Mouse (Mus musculus): Measurements from ENCODE around the gene Zfp365. TPM values are rescaled to one million over a fixed set of nuclear protein-coding genes. Genes with fewer than 3 reads are reported as not detected.
A peak's percentile ranks its signal among the peaks of the same experiment; 100 is the strongest.

The Zfp365 gene
- total and polyA plus RNA-seq, 3 experiments, result 1.0 to 4.0 (median 1.2) TPM

DNA sequence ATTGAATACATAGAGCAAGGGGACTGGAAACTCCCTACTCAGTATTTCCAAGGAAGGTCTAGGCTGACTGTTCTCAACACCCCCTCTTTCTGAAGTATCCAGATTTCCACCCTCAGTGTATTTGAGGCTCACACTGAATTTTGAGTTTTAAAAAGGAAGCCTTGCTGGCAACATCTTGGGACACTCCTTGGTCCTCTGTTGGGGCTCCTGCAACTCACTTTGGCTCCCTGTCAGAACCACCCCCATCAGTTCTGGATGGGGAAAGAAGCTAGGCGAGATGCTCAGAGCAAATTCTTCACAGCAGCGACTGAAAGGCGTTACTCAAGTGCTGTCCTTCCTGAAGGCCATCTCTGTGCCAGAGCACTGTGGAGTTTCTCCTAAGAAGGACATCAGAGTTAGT lies 47.4 kb downstream of the Zfp365 start:
- dilution Hi-C loops (cut with MboI; ENCODE audit: extremely low pct_ligation_motif_present, extremely low pct_unique_long_range_greater_than_20kb, low sequenced_read_pairs), result no loop called here
- H3K4me1 ChIP-seq (ENCODE audit: control insufficient read depth in 1 of 2, insufficient read depth in 2 of 2), result no peaks in the 10 kb centered on the region; a peak in 1 of 4 replicates
- no peaks in the 10 kb centered on the region for H3K36me3 ChIP-seq (replicated peaks in 1 of 2; ENCODE audit: control insufficient read depth in 1 of 2, insufficient read depth in 1 of 2, low read length in 1 of 2)
- no peak overlapping the region for H3K4me2 ChIP-seq (ENCODE audit: insufficient read depth, low read depth, poor library complexity, severe bottlenecking)
- H3K27ac ChIP-seq (ENCODE audit: insufficient read depth, low read depth), result no peak overlapping the region
- no peak for TF ChIP-seq MXI1 (IDR thresholded peaks at IDR 0.05; ENCODE audit: low read depth, low read length)
- no peak for TF ChIP-seq CHD2 (IDR thresholded peaks at IDR 0.05; ENCODE audit: low read length)
- TF ChIP-seq GABPA (IDR thresholded peaks at IDR 0.05; ENCODE audit: insufficient replicate concordance, low read depth, low read length), result no peak
- no peak for TF ChIP-seq POLR2A (IDR thresholded peaks at IDR 0.05; ENCODE audit: low read depth, low read length)
- in situ Hi-C loops (cut with MboI; ENCODE audit: low pct_ligation_motif_present, low pct_unique_long_range_greater_than_20kb, low sequenced_read_pairs), result loop anchor here (10.0 kb wide), 1 partner anchor 280 kb away; no protein-coding TSS in a partner anchor
- H3K4me3 ChIP-seq (replicated peaks in 1 of 3; ENCODE audit: low read depth in 2 of 3, low read length in 2 of 3, poor library complexity in 1 of 3), result no peak overlapping the region
- H3K9ac ChIP-seq (ENCODE audit: insufficient read depth, low read depth), result no peak overlapping the region
- H3K9me3 ChIP-seq (replicated peaks; ENCODE audit: low read length), result peaks cover 2% of the 10 kb centered on the region
- H3K79me2 ChIP-seq (replicated peaks; ENCODE audit: control insufficient read depth, extremely low read depth, insufficient read depth, poor library complexity, severe bottlenecking), result no peaks in the 10 kb centered on the region
- DNase-seq (ENCODE audit: extremely low read depth), result no peak
- no peaks in the 10 kb centered on the region for H3K27me3 ChIP-seq (replicated peaks)

- Histone ChIP-seq H3K4me2 (ENCODE audit: insufficient read depth, low read depth, poor library complexity, severe bottlenecking) (peak overlapping the region; percentile 77; the same call in 1 of the 2 replicates), H3K9me3 (replicated peaks; ENCODE audit: low read length) (peaks cover 2% of the 10 kb centered on the region), H3K79me2 (replicated peaks; ENCODE audit: control insufficient read depth, extremely low read depth, insufficient read depth, poor library complexity, severe bottlenecking) (no peaks in the 10 kb centered on the region), H3K27ac (ENCODE audit: insufficient read depth, low read depth) (no peak overlapping the region), H3K27me3 (replicated peaks) (no peaks in the 10 kb centered on the region), H3K4me3 (replicated peaks in 1 of 3; ENCODE audit: low read depth in 2 of 3, low read length in 2 of 3, poor library complexity in 1 of 3) (no peak overlapping the region), H3K36me3 (replicated peaks in 1 of 2; ENCODE audit: control insufficient read depth in 1 of 2, insufficient read depth in 1 of 2, low read length in 1 of 2) (no peaks in the 10 kb centered on the region), H3K9ac (ENCODE audit: insufficient read depth, low read depth) (no peak overlapping the region), H3K4me1 (ENCODE audit: control insufficient read depth in 1 of 2, insufficient read depth in 2 of 2) (peaks cover 3 to 5% of the 10 kb centered on the region in 2 experiments)
- DNase-seq (ENCODE audit: extremely low read depth), result peak; percentile 52
- dilution Hi-C loops (cut with MboI; ENCODE audit: extremely low pct_ligation_motif_present, extremely low pct_unique_long_range_greater_than_20kb, low sequenced_read_pairs), result no loop called here
- in situ Hi-C loops (cut with MboI; ENCODE audit: low pct_ligation_motif_present, low pct_unique_long_range_greater_than_20kb, low sequenced_read_pairs), result loop anchor here (5.0 to 10.0 kb wide), 2 partner anchors 120 to 282 kb away; no protein-coding TSS in a partner anchor
- TF ChIP-seq BHLHE40 (IDR thresholded peaks at IDR 0.05; ENCODE audit: low read depth, low read length) (peak; percentile 27; the same call in 1 of the 2 replicates), ZKSCAN1 (IDR thresholded peaks at IDR 0.05; ENCODE audit: borderline replicate concordance, low read depth, low read length) (no peak), ZC3H11A (IDR thresholded peaks at IDR 0.05; ENCODE audit: low read depth, low read length) (0 out of 2 replicates have a peak, but pooled peaks have one; percentile 7), RAD21 (IDR thresholded peaks at IDR 0.05; ENCODE audit: low read depth, low read length) (peak; percentile 66), KAT2A (IDR thresholded peaks at IDR 0.05; ENCODE audit: insufficient replicate concordance, low read length) (no peak), SIN3A (IDR thresholded peaks at IDR 0.05; ENCODE audit: low read length) (no peak), ZMIZ1 (IDR thresholded peaks at IDR 0.05; ENCODE audit: low read depth, low read length) (no peak), POLR2A (IDR thresholded peaks at IDR 0.05; ENCODE audit: low read depth, low read length) (no peak), NELFE (IDR thresholded peaks at IDR 0.05; ENCODE audit: low read depth, low read length) (no peak), EP300 (IDR thresholded peaks at IDR 0.05; ENCODE audit: low read length) (no peak), ELF1 (IDR thresholded peaks at IDR 0.05; ENCODE audit: low read depth, low read length) (no peak), MEF2A (IDR thresholded peaks at IDR 0.05; ENCODE audit: borderline replicate concordance, low read depth, low read length) (no peak), MAX (IDR thresholded peaks at IDR 0.05; ENCODE audit: low read length) (no peak), GABPA (IDR thresholded peaks at IDR 0.05; ENCODE audit: insufficient replicate concordance, low read depth, low read length) (no peak), TCF12 (IDR thresholded peaks at IDR 0.05; ENCODE audit: low read depth, low read length) (0 out of 2 replicates have a peak, but pooled peaks have one; percentile 23), MAZ (IDR thresholded peaks at IDR 0.05; ENCODE audit: low read depth, low read length) (no peak), IRF4 (IDR thresholded peaks at IDR 0.05; ENCODE audit: low read depth, low read length) (no peak), NRF1 (IDR thresholded peaks at IDR 0.05; ENCODE audit: low read depth, low read length) (no peak), SMC3 (IDR thresholded peaks at IDR 0.05; ENCODE audit: low read depth, low read length) (peak; percentile 82), USF1 (IDR thresholded peaks at IDR 0.05; ENCODE audit: low read depth, low read length) (no peak), USF2 (conservative IDR thresholded peaks at IDR 0.05; ENCODE audit: low read depth, low read length) (no peak), PAX5 (IDR thresholded peaks at IDR 0.05; ENCODE audit: low read length) (no peak), JUN (IDR thresholded peaks at IDR 0.05; ENCODE audit: insufficient read depth, low read depth, low read length) (no peak), HCFC1 (IDR thresholded peaks at IDR 0.05; ENCODE audit: low read depth, low read length) (no peak), RCOR1 (conservative IDR thresholded peaks at IDR 0.05; ENCODE audit: low read depth, low read length) (no peak), CTCF (conservative IDR thresholded peaks at IDR 0.05 in 1 of 2, IDR thresholded peaks at IDR 0.05 in 1 of 2; ENCODE audit: low read depth in 2 of 2, low read length in 2 of 2) (peak; percentile 72 to 88), CHD2 (IDR thresholded peaks at IDR 0.05; ENCODE audit: low read length) (no peak), UBTF (IDR thresholded peaks at IDR 0.05; ENCODE audit: low read depth, low read length) (no peak)
These were observed 50.1 kb downstream of the Zfp365 start for GRCm38 (mm10) chr10:67862331-67862730.
